Mouse (Mus musculus): ENCODE data around the gene Kctd20.
"Not testable (repeated sequence)": the region's sequence is repeated elsewhere in the genome, so short reads cannot be mapped to it uniquely, and the experiment has no call there.

The Kctd20 gene

DNA sequence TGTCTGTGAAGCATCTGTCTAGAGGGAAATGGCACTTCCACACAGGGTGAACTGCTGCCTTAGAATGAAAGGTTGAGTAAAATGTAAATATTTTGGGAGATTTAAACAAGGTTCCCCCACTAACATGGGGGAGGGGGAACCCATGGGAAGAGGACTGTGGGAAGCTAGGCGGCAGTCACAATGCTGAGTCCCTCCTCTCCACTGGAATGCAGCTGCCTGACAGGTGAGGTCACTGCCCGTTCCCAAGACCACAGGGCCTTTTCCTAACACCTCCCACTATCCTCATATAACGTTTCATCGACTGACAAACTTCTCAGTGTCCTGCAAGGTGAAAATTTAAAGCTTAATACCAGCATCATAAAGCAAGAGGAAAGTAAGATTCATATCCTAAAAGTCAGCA lies 30.8 kb downstream of the Kctd20 start:
- DNase-seq (ENCODE audit: low spot score in 2 of 2) = no peak

DNA sequence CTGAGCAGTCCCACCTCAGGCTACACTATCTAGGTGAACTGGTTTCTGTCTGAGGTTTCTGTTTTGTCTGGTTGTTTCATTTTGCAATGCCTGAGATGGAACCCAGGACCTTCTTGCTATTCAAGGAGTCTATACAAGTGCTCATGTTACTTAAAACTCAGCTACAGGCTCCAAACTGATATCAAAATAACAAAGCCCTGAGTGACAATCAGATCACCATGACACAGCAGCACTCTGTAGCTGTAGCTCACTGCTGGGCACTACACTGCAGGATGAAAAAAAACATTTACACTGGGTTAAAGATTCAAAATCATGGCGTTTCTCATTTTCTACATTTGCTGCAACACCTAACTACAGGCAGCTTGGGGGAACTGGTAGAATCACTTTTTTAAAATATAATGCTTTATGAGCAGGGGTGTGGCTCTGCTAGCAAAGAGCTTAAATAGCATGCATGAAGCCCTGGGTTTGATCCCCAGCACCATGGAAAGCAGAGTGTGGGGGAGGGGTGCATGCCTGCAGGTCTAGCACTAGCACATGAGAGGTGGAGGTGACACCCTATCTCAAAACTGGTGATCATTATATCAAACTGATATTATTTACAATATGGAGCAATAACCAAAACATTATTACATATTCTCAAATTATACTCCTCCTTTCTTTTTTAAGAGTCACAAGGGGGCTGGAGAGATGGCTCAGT lies 33.1 kb downstream of the Kctd20 start:
- no peak for DNase-seq (ENCODE audit: low spot score in 2 of 2)

- no peak for DNase-seq (ENCODE audit: low spot score in 2 of 2)
Measured at GRCm38 (mm10) chr17:28986833-28987232, 35.1 kb downstream of the Kctd20 start.

DNA sequence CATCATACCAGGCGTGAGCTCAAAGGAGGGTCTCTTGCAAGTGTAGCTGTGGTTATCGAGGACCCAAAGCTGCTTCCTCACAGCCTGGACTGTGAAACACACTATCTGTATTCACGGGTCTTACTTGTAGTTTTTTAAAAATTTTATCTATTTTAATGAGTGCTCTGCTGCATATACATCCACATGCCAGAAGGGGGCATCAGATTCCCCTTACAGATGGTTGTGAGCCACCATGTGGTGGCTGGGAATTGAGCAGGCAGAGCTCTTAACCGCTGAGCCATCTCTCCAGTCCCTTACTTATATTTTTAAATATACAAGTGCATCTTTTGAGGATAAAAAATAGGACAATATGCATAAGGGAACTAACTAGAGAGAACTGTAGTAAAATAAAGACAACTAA lies 36.0 kb downstream of the Kctd20 start:
- peak; percentile 45 to 57 for DNase-seq (ENCODE audit: low spot score in 2 of 2)

- no peak for DNase-seq (ENCODE audit: low spot score in 2 of 2)
Measured at GRCm38 (mm10) chr17:28988291-28988690, 36.5 kb downstream of the Kctd20 start.

DNA sequence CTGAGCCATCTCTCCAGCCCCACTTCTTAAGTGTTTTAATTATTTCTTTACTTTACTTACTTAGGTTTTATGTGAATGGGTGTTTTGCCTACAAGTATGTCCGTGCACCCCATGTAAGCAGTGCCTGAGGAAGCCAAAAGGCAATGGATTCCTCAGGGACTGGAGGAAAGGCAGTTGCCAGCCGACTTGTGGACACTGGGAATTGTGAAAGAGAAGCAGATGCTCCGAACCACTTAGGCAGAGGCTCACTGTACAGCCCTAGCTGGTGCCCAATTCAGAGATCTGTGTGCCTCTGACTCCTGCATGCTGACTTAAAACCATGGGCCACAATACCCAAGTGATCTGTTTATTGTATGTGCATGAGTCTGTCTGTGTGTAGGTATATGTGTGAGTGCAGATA lies 37.2 kb downstream of the Kctd20 start:
- DNase-seq (ENCODE audit: low spot score in 2 of 2) = no peak

- DNase-seq (ENCODE audit: low spot score in 2 of 2) = no peak
Measured at GRCm38 (mm10) chr17:28990060-28990459, 38.3 kb downstream of the Kctd20 start.

- DNase-seq (ENCODE audit: low spot score in 2 of 2) = no peak
Measured at GRCm38 (mm10) chr17:28991286-28991685, 39.5 kb downstream of the Kctd20 start.

DNA sequence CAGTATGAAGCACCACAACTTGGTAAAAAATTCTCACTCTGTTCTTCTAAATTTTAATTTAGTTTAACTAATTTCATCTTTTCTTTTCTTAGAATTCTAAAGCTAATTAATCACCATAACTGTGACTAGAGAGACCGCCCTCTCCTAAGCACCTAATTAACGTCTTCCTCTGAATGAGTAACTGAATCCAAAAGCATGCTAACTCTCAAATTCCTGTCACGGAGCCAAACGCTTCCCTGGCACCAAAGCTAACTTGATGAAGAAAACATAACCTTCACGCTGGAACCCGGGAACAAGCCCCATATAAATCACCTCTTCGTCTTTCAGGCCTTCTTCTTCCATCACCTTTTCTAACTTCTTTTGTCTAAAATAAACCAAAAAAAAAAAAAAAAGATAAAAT lies 40.4 kb downstream of the Kctd20 start:
- no peak for DNase-seq (ENCODE audit: low spot score in 2 of 2)

GRCm38 (mm10) chr17:28993004-28993403 lies 41.3 kb downstream of the Kctd20 start:
- DNase-seq (ENCODE audit: low spot score in 2 of 2) = not testable (repeated sequence)

DNA sequence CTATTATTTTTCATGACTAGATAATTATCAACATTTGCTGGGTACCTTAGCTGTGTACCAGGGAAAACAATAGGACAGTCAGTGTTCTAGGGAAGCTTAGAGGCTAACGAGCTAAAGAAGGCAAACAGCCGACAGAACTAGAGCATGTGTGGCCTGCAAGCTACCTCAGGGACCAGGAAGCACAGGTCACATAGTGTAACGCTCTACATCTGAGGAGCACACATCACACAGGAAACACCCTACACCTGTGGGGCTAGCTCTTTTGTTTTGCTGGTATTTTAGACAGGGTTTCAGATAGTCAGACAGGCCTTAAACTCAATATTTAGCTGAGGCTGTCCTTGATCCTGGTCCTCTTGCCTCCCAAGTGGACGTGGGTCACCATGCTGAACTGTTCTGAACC lies 42.9 kb downstream of the Kctd20 start:
- DNase-seq (ENCODE audit: low spot score in 2 of 2) = no peak

DNA sequence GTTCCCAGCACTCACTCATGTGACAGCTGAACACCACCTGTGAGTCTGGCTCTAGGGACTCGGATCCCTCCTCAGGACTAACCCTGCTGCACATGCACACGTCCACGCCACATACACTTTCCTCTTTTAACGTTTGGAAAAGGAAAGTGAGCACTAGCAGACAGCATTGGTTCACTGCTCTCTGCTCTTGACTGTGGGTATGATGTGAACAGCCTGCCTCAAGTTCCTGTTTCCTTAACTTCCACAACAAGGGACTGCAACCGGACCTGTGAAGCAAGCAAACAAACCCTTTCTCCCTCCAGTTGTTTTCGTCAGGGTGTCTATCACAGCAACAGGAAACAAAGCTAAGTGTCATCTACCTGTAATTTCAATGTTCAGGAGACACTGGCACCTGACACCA lies 48.7 kb downstream of the Kctd20 start:
- DNase-seq (ENCODE audit: low spot score in 2 of 2) = peak in 1 of 2 experiments; percentile 36

DNA sequence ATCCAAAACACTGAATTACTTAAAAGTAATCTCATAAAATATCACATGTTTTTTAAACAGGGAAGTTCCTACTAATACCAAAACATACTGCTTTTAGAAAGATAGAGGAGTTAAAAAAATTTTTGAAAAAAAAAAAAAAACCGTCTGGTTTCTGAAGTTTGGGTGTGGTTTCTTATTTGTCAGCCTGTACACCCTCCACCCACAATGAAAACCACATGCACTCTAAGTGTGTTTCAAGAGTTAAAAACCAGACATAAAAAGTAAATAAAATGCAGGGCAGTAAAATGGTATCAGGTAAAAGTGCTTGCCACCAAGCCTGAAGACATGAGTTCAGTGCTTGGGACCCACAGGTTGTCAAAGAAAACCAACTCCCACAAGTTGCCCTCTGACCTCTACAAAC lies 52.0 kb downstream of the Kctd20 start:
- no peak for DNase-seq (ENCODE audit: low spot score in 2 of 2)

DNA sequence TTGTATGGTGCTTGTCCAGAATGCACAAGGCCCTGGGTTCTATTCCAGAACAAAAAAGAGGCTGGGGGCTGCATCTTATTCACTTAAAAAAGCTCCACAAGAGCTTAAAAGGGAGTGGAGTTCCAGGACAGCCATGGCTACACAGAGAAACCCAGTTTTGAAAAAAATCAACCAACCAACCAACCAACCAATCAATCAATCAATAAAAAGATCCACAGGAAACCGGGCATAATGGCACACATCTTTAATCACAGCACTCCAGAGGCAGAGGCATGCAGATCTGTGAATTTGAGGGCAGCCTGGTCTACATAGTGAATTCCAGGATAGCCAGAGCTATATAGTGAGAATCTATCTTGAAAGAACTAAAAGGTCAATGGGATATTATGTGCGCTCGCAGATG lies 53.3 kb downstream of the Kctd20 start:
- no peak for DNase-seq (ENCODE audit: low spot score in 2 of 2)

GRCm38 (mm10) chr17:29006812-29007211 lies 55.1 kb downstream of the Kctd20 start:
- DNase-seq (ENCODE audit: low spot score in 2 of 2) = peak in 1 of 2 experiments; percentile 34

DNA sequence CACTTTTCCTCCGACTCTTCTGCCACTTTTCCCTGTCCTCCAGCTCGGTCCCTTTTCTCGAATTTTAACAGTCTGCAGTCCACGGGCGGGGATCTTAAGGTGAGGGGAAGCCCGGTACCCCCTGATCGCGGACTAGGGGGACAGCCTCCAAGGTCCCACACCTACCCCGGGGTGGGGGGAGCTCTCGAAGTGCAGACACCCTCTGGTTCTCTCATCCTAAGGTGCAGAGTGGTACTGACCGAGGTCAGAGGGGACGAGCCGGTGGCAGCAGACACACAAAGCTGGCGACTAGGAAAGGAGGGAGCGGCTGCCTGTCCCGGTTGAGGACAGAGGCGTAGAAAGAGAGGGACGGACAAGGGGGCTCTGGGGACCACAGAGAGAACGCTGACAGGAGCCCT lies 55.5 kb downstream of the Kctd20 start:
- DNase-seq (ENCODE audit: low spot score in 2 of 2) = no peak

GRCm38 (mm10) chr17:29007641-29008325 lies 56.0 kb downstream of the Kctd20 start, which contains the start of gene Stk38:
Stk38 (minus strand) TSS chr17:29007995.
- peak; percentile 91 to 93 for DNase-seq (ENCODE audit: low spot score in 2 of 2)

DNA sequence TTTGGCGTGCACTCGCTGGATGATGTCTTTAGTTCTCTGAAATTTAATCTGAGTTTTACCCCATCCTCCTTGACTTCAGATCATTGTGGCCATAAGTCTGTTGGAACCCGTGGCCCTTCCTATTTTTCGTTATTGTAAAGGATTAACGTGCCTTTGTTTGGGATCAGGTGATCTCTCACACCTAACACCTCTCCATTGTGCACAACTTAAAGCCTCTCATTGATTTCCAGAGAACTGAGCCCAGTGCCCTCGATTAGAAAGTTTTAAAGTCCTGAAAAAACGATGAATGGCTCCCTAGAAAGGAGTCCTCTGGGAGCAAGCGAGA lies 56.5 kb downstream of the Kctd20 start:
- no peak for DNase-seq (ENCODE audit: low spot score in 2 of 2)

- no peak for DNase-seq (ENCODE audit: low spot score in 2 of 2)
Measured at GRCm38 (mm10) chr17:29009181-29009580, 57.4 kb downstream of the Kctd20 start.

GRCm38 (mm10) chr17:29014235-29014634 lies 62.5 kb downstream of the Kctd20 start:
- no peak for DNase-seq (ENCODE audit: low spot score in 2 of 2)

GRCm38 (mm10) chr17:29015638-29016037 lies 63.9 kb downstream of the Kctd20 start:
- DNase-seq (ENCODE audit: low spot score in 2 of 2) = peak; percentile 26 to 45

- no peak for DNase-seq (ENCODE audit: low spot score in 2 of 2)
Measured at GRCm38 (mm10) chr17:29016705-29017104, 65.0 kb downstream of the Kctd20 start.

GRCm38 (mm10) chr17:29018292-29018984 lies 66.7 kb downstream of the Kctd20 start:
- DNase-seq (ENCODE audit: low spot score in 2 of 2) = peak in 1 of 2 experiments; percentile 18

Measured in spleen, postnatal 36 days (tissue).